Mouse (Mus musculus): ENCODE measurements around the gene Hnrnpf. TPM values are rescaled to one million over a fixed set of nuclear protein-coding genes. Genes with fewer than 3 reads are reported as not detected.
A peak's percentile ranks its signal among the peaks of the same experiment; 100 is the strongest.

The Hnrnpf gene
- total RNA-seq, 4 experiments from 2014 or later: 170 to 189 (median 180) TPM

GRCm38 (mm10) chr6:117891369-117892160, 8.6 kb upstream of the Hnrnpf start:
- DNase-seq (ENCODE audit: low spot score): no peak

GRCm38 (mm10) chr6:117892386-117892785, 7.7 kb upstream of the Hnrnpf start:
- no peak for DNase-seq (ENCODE audit: low spot score)

GRCm38 (mm10) chr6:117893435-117893834, 6.7 kb upstream of the Hnrnpf start:
- no peak for DNase-seq (ENCODE audit: low spot score)

- no peak for DNase-seq (ENCODE audit: low spot score)
Measured at GRCm38 (mm10) chr6:117897800-117898199, 2.3 kb upstream of the Hnrnpf start.

- DNase-seq (ENCODE audit: low spot score): no peak
Measured at GRCm38 (mm10) chr6:117901510-117902402, 1.6 kb downstream of the Hnrnpf start.

GRCm38 (mm10) chr6:117902556-117902955, 2.4 kb downstream of the Hnrnpf start:
- DNase-seq (ENCODE audit: low spot score): no peak

- DNase-seq (ENCODE audit: low spot score): no peak
Measured at GRCm38 (mm10) chr6:117903836-117904235, 3.7 kb downstream of the Hnrnpf start.

GRCm38 (mm10) chr6:117905260-117905930, 5.3 kb downstream of the Hnrnpf start:
- DNase-seq (ENCODE audit: low spot score): no peak

GRCm38 (mm10) chr6:117906015-117906531, 5.9 kb downstream of the Hnrnpf start:
- peak; percentile 59 for DNase-seq (ENCODE audit: low spot score)

GRCm38 (mm10) chr6:117906590-117907271, 6.6 kb downstream of the Hnrnpf start:
- peak; percentile 98 for DNase-seq (ENCODE audit: low spot score)

- DNase-seq (ENCODE audit: low spot score): peak; percentile 76
Measured at GRCm38 (mm10) chr6:117907301-117907978, 7.3 kb downstream of the Hnrnpf start.

- no peak for DNase-seq (ENCODE audit: low spot score)
Measured at GRCm38 (mm10) chr6:117907979-117908355, 7.8 kb downstream of the Hnrnpf start.

- no peak for DNase-seq (ENCODE audit: low spot score)
Measured at GRCm38 (mm10) chr6:117908424-117908900, 8.3 kb downstream of the Hnrnpf start.

- DNase-seq (ENCODE audit: low spot score): no peak
Measured at GRCm38 (mm10) chr6:117910120-117910661, 10.1 kb downstream of the Hnrnpf start.

GRCm38 (mm10) chr6:117914541-117914940, 14.4 kb downstream of the Hnrnpf start:
- DNase-seq (ENCODE audit: low spot score): no peak

GRCm38 (mm10) chr6:117916205-117916736, 16.1 kb downstream of the Hnrnpf start:
- DNase-seq (ENCODE audit: low spot score): no peak

GRCm38 (mm10) chr6:117916737-117917426, 16.8 kb downstream of the Hnrnpf start:
- peak; percentile 84 for DNase-seq (ENCODE audit: low spot score)

- peak; percentile 72 for DNase-seq (ENCODE audit: low spot score)
Measured at GRCm38 (mm10) chr6:117917576-117917975, 17.5 kb downstream of the Hnrnpf start.

GRCm38 (mm10) chr6:117918043-117918442, 17.9 kb downstream of the Hnrnpf start:
- no peak for DNase-seq (ENCODE audit: low spot score)

Measured in heart, adult 8-10 months (tissue).